Mouse (Mus musculus) midbrain, embryonic 14.5 days (tissue): ENCODE data around the gene Tgif1. TPM values are rescaled to one million over a fixed set of nuclear protein-coding genes. Genes with fewer than 3 reads are reported as not detected.

Experiments used
- ATAC-seq: fragments of 200-750 bp; cut with Nextera tagmentation; 2 replicates; pipeline ENCODE4 v1.8.0; 2017; ENCODE audit warnings: moderate number of reproducible peaks, moderate library complexity; ENCODE audit not compliant: low FRiP score, low TSS enrichment
- DNase-seq: peaks from one replicate; pipeline ENCODE4 v3.0.0-alpha.2; 2015
- H3K27ac ChIP-seq: fragments of 300-500 bp; sonication (generic); replicated peaks from 2 replicates; pipeline ENCODE4 v1.5.1; 2014; ENCODE audit warnings: mild to moderate bottlenecking, low read depth, low read length, moderate library complexity
- H3K27me3 ChIP-seq: fragments of 300-500 bp; sonication (generic); 2 replicates; pipeline ENCODE4 v1.6.1; 2014; ENCODE audit warnings: low read length, control low read depth, mixed read lengths; ENCODE audit not compliant: control insufficient read depth, insufficient read depth
- H3K36me3 ChIP-seq: fragments of 300-500 bp; sonication (generic); 2 replicates; pipeline ENCODE4 v1.6.1; 2014; ENCODE audit warnings: low read length, control low read depth; ENCODE audit not compliant: control insufficient read depth, insufficient read depth
- H3K4me1 ChIP-seq: fragments of 300-500 bp; sonication (generic); 2 replicates; pipeline ENCODE4 v1.6.1; 2014; ENCODE audit warnings: mild to moderate bottlenecking, antibody characterized with exemption, low read length, control low read depth; ENCODE audit not compliant: control insufficient read depth, insufficient read depth
- H3K4me2 ChIP-seq: fragments of 300-500 bp; sonication (generic); 2 replicates; pipeline ENCODE4 v1.6.1; 2014; ENCODE audit warnings: mild to moderate bottlenecking, low read length, moderate library complexity
- H3K4me3 ChIP-seq: fragments of 300-500 bp; sonication (generic); replicated peaks from 2 replicates; pipeline ENCODE4 v1.5.1; 2014; ENCODE audit warnings: low read depth, low read length
- H3K9ac ChIP-seq: fragments of 300-500 bp; sonication (generic); replicated peaks from 2 replicates; pipeline ENCODE4 v1.6.1; 2014; ENCODE audit warnings: mild to moderate bottlenecking, low read length, moderate library complexity
- H3K9me3 ChIP-seq: fragments of 300-500 bp; sonication (generic); 2 replicates; pipeline ENCODE4 v1.6.1; 2016; ENCODE audit warnings: low read length, control low read depth, mixed read lengths; ENCODE audit not compliant: control insufficient read depth
- whole genome bisulfite sequencing: fragments of 180-500 bp; shearing (Covaris S2); extraction: QIAGEN DNeasy Blood & Tissue Kit; methylation state at CpG from one replicate; pipeline ENCODE4 v1.1.7; 2014; 5-methylcytosine and 5-hydroxymethylcytosine counted together
- polyA plus RNA-seq: library from polyadenylated mRNA; unstranded; fragments of >200 nt; fragmentation: Nextera tagmentation; extraction: Ambion mirVana; gene quantifications from 2 replicates; pipeline ENCODE4 v1.2.1, GENCODE M21; 2014

Tgif1 gene
- polyA plus RNA-seq, 1 experiment from 2014 or later, result 16.5 TPM

DNA sequence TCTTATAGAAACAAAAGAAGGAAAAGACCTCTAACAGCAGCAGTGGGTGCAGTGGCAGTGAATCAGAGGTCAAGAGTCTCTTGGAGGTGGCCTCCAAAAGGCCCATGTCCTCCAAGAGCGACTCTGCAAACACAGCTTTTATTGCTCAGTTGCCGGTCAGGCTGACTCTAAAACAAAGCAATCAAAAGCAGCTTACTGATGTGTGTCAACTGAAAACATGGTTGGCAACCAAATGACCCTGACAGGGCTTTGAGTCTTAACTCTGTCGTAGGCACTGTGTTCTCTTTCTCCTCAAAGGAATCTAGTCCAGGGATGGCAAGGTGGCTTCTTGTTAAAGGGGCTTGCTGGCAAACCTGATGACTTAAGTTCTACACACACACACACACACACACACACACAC, 43.6 kb downstream of the Tgif1 start:
- no peak overlapping the region for H3K27ac ChIP-seq
- no peak overlapping the region for H3K9ac ChIP-seq
- WGBS, result 21% methylated on average over 3 of the region's 3 CpGs
- no peak overlapping the region for H3K4me3 ChIP-seq
- ATAC-seq, result no peak
- no peaks in the 10 kb centered on the region for H3K27me3 ChIP-seq
- H3K4me2 ChIP-seq, result no peak overlapping the region
- no peaks in the 10 kb centered on the region for H3K36me3 ChIP-seq
- DNase-seq, result no peak
- no peaks in the 10 kb centered on the region for H3K9me3 ChIP-seq
- H3K4me1 ChIP-seq, result no peaks in the 10 kb centered on the region

DNA sequence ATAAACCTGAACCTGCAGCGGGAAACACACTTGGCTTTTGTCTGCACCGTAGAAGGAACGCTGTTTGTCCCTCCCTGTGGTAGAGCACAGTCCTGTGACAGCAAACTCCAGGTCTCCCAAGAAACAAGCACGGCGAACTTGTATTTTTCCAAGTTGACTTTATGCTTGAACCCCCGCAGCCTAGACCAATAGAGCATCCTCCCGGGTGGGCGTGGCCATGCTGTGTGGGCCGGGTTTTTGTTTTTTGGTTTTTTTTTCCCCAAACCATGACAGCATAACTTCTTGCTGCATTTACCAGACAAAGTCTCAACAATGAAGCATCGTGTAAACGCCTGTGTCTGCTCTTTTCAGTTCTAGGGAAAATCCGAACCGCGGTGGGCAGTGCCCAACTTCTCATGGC, 44.5 kb downstream of the Tgif1 start:
- Histone ChIP-seq H3K9ac (no peak overlapping the region), H3K4me3 (no peak overlapping the region), H3K4me1 (no peaks in the 10 kb centered on the region), H3K4me2 (no peak overlapping the region), H3K27me3 (no peaks in the 10 kb centered on the region), H3K9me3 (no peaks in the 10 kb centered on the region), H3K27ac (no peak overlapping the region), H3K36me3 (no peaks in the 10 kb centered on the region)
- DNase-seq (no peak), ATAC-seq (no peak)
- WGBS, result 27% methylated on average over 14 of the region's 14 CpGs

DNA sequence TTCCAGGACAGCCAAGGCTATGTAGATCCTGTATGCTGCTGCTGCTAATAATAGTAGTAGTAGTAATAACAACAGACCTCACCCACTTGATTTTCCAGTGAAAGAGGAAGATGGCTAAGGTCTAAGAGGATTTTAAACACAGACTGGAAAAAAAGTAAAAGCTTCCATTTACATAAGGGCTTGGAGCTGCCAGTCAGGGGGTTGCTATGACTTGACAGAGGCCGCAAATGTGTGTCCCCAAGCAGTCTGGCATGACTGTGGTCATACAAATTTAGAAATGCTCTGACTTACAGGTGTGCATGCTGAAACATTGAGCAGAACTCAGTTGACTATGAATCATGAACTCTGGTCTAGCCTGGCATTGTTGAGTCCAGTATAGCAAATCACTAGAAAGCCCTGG, 45.5 kb downstream of the Tgif1 start:
- Histone ChIP-seq H3K27me3 (no peaks in the 10 kb centered on the region), H3K4me3 (no peak overlapping the region), H3K9me3 (no peaks in the 10 kb centered on the region), H3K4me2 (no peak overlapping the region), H3K36me3 (no peaks in the 10 kb centered on the region), H3K27ac (no peak overlapping the region), H3K4me1 (no peaks in the 10 kb centered on the region), H3K9ac (no peak overlapping the region)
- ATAC-seq, result no peak
- WGBS, result 95% methylated on average over 1 of the region's 1 CpGs
- DNase-seq, result no peak

- Histone ChIP-seq H3K9ac (no peak overlapping the region), H3K4me2 (no peak overlapping the region), H3K4me1 (no peaks in the 10 kb centered on the region), H3K9me3 (no peaks in the 10 kb centered on the region), H3K27me3 (no peaks in the 10 kb centered on the region), H3K27ac (no peak overlapping the region), H3K4me3 (no peak overlapping the region), H3K36me3 (no peaks in the 10 kb centered on the region)
- WGBS, result 91% methylated on average over 2 of the region's 2 CpGs
- DNase-seq (no peak), ATAC-seq (no peak)
Measured at GRCm38 (mm10) chr17:70806600-70806999, 46.7 kb downstream of the Tgif1 start.

DNA sequence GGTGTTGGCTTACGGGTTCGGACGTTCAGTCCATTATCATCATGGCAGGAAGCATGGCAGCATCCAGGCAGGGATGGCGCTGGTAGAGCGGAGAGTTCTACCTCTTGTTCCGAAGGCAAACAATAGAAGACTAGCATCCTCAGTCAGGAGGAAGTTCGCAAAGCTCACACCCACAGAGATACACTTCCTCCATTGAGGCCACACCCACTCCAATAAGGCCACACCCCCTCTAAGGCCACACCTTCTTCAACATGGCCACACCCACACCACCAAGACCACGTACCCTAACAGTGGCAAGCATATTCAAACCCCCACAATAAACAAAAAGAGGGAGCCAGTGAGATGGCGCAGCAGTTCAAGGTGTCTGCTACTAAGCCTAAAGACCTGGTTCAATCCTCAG, 47.5 kb downstream of the Tgif1 start:
- no peak for DNase-seq
- no peaks in the 10 kb centered on the region for H3K36me3 ChIP-seq
- no peaks in the 10 kb centered on the region for H3K4me1 ChIP-seq
- no peaks in the 10 kb centered on the region for H3K9me3 ChIP-seq
- 96% methylated on average over 9 of the region's 9 CpGs for WGBS
- no peak overlapping the region for H3K9ac ChIP-seq
- ATAC-seq, result 0 out of 2 replicates have a peak, but pooled peaks have one; percentile 11
- no peak overlapping the region for H3K4me2 ChIP-seq
- no peaks in the 10 kb centered on the region for H3K27me3 ChIP-seq
- no peak overlapping the region for H3K4me3 ChIP-seq
- no peak overlapping the region for H3K27ac ChIP-seq

DNA sequence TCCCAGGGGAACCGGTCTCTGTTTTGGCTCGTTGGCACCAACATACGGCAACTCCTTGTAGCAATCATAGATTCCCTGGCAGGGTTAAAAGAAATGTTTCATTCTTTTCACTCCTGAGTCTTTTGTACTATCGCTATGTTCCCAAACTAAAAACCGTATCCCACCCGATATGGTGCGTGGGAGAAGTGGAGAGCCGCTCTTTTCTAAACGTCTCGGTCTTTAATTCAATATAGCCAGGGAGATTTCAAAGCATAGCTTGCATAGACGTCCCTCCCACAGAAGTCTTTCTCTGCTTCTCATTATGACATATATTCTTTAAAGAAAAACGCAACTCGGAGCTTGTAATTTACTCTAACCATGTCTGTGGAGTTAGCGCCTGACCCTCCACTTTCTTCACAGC, 51.3 kb downstream of the Tgif1 start:
- no peak overlapping the region for H3K4me3 ChIP-seq

GRCm38 (mm10) chr17:70799266-70799665, 54.1 kb downstream of the Tgif1 start:
- Histone ChIP-seq H3K36me3 (no peaks in the 10 kb centered on the region), H3K4me3 (no peak overlapping the region), H3K4me1 (peaks cover 3% of the 10 kb centered on the region; the same call in 1 of the 2 replicates), H3K9me3 (no peaks in the 10 kb centered on the region), H3K27ac (no peak overlapping the region), H3K27me3 (no peaks in the 10 kb centered on the region), H3K9ac (no peak overlapping the region), H3K4me2 (no peak overlapping the region)
- DNase-seq, result no peak
- no peak for ATAC-seq
- WGBS, result 78% methylated on average over 4 of the region's 4 CpGs

More for the DNA sequence above, 51.3 kb downstream of the Tgif1 start:
- ATAC-seq, result no peak
- H3K27ac ChIP-seq, result no peak overlapping the region
- H3K36me3 ChIP-seq, result no peaks in the 10 kb centered on the region
- H3K9me3 ChIP-seq, result no peaks in the 10 kb centered on the region
- no peaks in the 10 kb centered on the region for H3K27me3 ChIP-seq
- no peak for DNase-seq
- H3K4me1 ChIP-seq, result no peaks in the 10 kb centered on the region
- H3K4me2 ChIP-seq, result no peak overlapping the region
- H3K9ac ChIP-seq, result no peak overlapping the region
- 83% methylated on average over 14 of the region's 14 CpGs for WGBS

DNA sequence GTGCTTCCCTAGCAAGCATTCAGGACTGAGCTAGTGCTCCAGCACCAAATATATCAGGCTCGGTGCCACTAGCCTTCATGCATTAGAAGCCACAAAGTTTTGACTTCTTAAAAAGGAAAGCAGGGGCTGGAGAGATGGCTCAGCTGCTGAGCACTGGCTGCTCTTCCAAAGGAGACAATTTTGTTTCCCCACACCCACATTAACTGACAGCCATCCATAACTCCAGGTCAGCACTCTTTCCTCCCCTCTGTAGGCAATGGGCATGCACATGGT, 55.6 kb downstream of the Tgif1 start:
- no peaks in the 10 kb centered on the region for H3K9me3 ChIP-seq
- H3K36me3 ChIP-seq, result no peaks in the 10 kb centered on the region
- H3K9ac ChIP-seq, result no peak overlapping the region
- peaks cover 3% of the 10 kb centered on the region; the same call in 1 of the 2 replicates for H3K4me1 ChIP-seq
- H3K4me3 ChIP-seq, result no peak overlapping the region
- WGBS, result 85% methylated on average over 1 of the region's 1 CpGs
- H3K27ac ChIP-seq, result no peak overlapping the region
- no peaks in the 10 kb centered on the region for H3K27me3 ChIP-seq
- ATAC-seq, result no peak
- H3K4me2 ChIP-seq, result no peak overlapping the region
- no peak for DNase-seq

DNA sequence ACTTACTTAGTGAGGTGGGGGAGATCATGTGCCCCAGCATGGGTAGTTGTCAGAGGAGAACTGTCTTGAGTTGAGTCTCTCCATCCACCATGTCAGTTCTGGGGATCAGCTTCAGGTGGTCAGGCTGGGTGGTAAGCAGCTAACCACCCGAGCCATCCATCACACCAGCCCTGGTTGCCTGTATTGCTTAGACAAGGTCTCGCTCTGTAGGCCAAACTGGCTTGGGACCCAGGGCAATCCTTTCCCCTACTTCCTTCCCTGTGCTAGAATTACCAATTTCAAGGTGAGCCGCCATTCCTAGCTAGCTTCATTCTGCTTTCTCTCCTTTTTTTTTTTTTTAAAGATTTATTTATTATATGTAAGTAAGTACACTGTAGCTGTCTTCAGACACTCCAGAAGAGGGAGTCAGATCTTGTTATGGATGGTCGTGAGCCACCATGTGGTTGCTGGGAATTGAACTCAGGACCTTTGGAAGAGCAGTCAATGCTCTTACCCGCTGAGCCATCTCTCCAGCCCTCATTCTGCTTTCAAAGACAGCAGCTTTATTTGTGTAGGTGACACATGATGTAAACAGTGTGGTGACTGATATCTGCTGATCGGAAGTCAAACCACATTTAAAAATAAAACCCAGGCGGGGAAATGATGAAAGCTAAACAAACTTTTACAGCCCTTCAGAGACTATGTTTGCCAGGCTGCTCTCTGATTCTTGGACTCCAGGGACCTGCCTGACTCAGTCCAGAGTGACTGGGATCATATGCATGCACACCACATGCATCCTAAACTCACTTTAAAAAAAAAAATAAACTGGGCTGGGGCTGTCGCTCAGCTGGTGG, 56.2 kb downstream of the Tgif1 start:
- no peaks in the 10 kb centered on the region for H3K9me3 ChIP-seq
- 92% methylated on average over 8 of the region's 8 CpGs for WGBS
- ATAC-seq (no peak), DNase-seq (no peak)
- peaks cover 3% of the 10 kb centered on the region; the same call in 1 of the 2 replicates for H3K4me1 ChIP-seq
- no peak overlapping the region for H3K9ac ChIP-seq
- no peaks in the 10 kb centered on the region for H3K36me3 ChIP-seq
- H3K27me3 ChIP-seq, result no peaks in the 10 kb centered on the region
- no peak overlapping the region for H3K4me3 ChIP-seq
- H3K27ac ChIP-seq, result no peak overlapping the region
- no peak overlapping the region for H3K4me2 ChIP-seq
